Mouse (Mus musculus): Measurements from ENCODE around the gene Mbl1. TPM values are rescaled to one million over a fixed set of nuclear protein-coding genes. Genes with fewer than 3 reads are reported as not detected.

Gene Mbl1
- polyA plus RNA-seq, 1 experiment from 2014 or later, result not detected

DNA sequence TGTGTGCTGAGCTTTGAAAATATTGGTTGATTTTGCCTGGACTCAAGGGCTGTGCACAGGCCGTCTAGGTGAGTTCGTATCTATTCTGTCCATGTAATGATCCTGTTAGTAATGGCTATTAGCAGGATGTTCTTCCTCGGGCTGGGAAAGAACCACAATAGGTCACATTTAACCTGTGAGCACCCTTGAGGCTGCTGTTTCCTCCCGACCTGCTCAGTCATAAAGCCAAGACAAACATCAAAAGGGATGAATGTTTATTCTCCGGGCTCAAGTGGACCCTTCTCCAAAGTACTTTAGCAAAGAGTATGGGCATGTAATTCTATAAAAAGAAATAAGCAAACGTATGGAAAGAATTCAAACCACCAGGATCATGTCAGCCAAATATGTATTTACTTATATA lies 5.2 kb upstream of the Mbl1 start:
- no peak for TF ChIP-seq CTCF (IDR thresholded peaks at IDR 0.05)
- in situ Hi-C loops (cut with MboI; ENCODE audit: low pct_unique_long_range_greater_than_20kb), result no loop called here
- ChIA-PET CTCF (interaction anchor here (2.2 kb wide), 1 partner anchor 16 kb away, joined by 9 read pairs; no protein-coding TSS in a partner anchor), POLR2A (no interaction called here)
- ATAC-seq (no peak), DNase-seq (ENCODE audit: low read depth, low spot score) (no peak)
- H3K27me3 ChIP-seq, result peaks cover 38% of the 10 kb centered on the region

DNA sequence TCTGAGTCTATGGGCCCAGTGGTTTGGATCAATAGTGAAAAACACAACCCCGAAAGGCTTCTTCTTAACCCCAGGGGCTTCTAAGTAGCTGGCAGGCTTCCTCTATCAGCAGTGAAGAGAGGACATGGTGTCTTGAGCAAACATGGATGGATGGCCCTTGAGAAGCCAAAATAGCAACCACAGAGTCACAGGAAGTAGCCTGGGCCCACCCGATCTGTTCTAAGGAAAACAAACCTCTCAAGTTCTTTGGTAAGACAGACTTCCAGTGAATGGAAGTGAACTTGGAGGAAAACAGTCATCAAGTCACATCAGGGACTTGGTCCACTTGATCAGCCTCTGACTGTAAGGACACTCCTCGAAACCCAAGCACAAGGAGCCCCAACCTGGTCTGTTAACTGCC lies 4.3 kb upstream of the Mbl1 start:
- DNase-seq (ENCODE audit: low read depth, low spot score) (no peak), ATAC-seq (no peak)
- CTCF ChIA-PET, result interaction anchor here (2.2 kb wide), 1 partner anchor 15 kb away, joined by 9 read pairs; no protein-coding TSS in a partner anchor
- no peak for TF ChIP-seq CTCF (IDR thresholded peaks at IDR 0.05)
- in situ Hi-C loops (cut with MboI; ENCODE audit: low pct_unique_long_range_greater_than_20kb), result no loop called here
- H3K27me3 ChIP-seq, result peaks cover 39% of the 10 kb centered on the region
- POLR2A ChIA-PET, result no interaction called here

- ChIA-PET CTCF (interaction anchor here (0.6 to 2.2 kb wide), 2 partner anchors 14 to 38 kb away, joined by 3 to 9 read pairs; no protein-coding TSS in a partner anchor), POLR2A (no interaction called here)
- H3K27me3 ChIP-seq, result peaks cover 39% of the 10 kb centered on the region
- in situ Hi-C loops (cut with MboI; ENCODE audit: low pct_unique_long_range_greater_than_20kb), result no loop called here
- TF ChIP-seq CTCF (IDR thresholded peaks at IDR 0.05), result no peak
- no peak for DNase-seq (ENCODE audit: low read depth, low spot score)
- ATAC-seq, result no peak
Measured at GRCm38 (mm10) chr14:41147356-41147755, 3.9 kb upstream of the Mbl1 start.

DNA sequence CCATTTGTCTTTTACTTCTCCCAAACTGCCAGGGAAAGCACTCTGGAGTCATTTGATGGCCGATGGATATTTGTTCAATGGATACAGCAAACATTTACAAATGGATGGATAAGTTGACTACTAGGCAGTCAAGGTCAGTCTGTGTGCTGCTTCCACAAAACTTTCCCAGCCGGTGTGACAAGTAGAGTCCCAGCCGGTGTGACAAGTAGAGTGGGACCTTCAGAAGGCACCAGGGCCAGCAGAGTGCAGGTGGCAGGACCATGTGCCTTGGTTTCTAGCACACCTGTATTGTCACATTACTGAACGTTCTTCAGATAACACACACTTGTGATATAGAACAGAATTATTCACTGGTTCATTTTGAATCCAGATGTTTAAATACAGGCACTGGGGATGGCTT lies 8.8 kb downstream of the Mbl1 start:
- TF ChIP-seq CTCF (IDR thresholded peaks at IDR 0.05), result no peak
- ATAC-seq (no peak), DNase-seq (ENCODE audit: low read depth, low spot score) (no peak)
- ChIA-PET POLR2A (no interaction called here), CTCF (interaction anchor here (1.6 kb wide), 1 partner anchor 14 kb away, joined by 3 read pairs; no protein-coding TSS in a partner anchor)
- in situ Hi-C loops (cut with MboI; ENCODE audit: low pct_unique_long_range_greater_than_20kb), result loop anchor here (5.0 to 10.0 kb wide), 2 partner anchors 68 to 185 kb away; no protein-coding TSS in a partner anchor
- H3K27me3 ChIP-seq, result peaks cover 43% of the 10 kb centered on the region

GRCm38 (mm10) chr14:41160743-41161142 lies 9.5 kb downstream of the Mbl1 start:
- DNase-seq (ENCODE audit: low read depth, low spot score) (no peak), ATAC-seq (no peak)
- in situ Hi-C loops (cut with MboI; ENCODE audit: low pct_unique_long_range_greater_than_20kb), result loop anchor here (5.0 to 10.0 kb wide), 2 partner anchors 68 to 186 kb away; no protein-coding TSS in a partner anchor
- CTCF ChIA-PET, result interaction anchor here (1.5 to 2.3 kb wide), 3 partner anchors 13 to 67 kb away, joined by 3 to 9 read pairs (median 4); no protein-coding TSS in a partner anchor
- POLR2A ChIA-PET, result no interaction called here
- peaks cover 46% of the 10 kb centered on the region for H3K27me3 ChIP-seq
- no peak for TF ChIP-seq CTCF (IDR thresholded peaks at IDR 0.05)

DNA sequence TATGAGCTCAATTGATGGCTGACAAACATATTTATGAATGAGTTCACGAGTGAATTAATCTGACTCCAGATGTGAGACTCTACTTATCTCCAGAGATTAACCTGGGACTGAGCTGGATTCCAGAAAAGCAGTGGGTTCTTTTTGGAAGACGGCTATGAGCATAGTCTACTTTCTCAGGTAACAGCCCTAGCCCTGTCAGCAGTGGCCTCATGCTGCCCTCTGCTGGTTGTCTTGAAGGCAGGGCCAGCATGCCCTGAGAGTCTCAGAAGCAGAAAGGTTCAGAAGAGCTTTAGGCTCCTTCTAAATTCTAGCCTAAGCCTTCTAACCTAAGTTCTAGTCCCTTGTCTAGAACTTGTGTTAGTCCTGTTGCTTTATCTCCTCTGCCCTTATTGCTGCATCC lies 11.4 kb downstream of the Mbl1 start:
- ChIA-PET POLR2A (interaction anchor here (0.7 kb wide), 1 partner anchor 12 kb away, joined by 5 read pairs; no protein-coding TSS in a partner anchor), CTCF (interaction anchor here (0.6 to 2.3 kb wide), 6 partner anchors 9 to 129 kb away, joined by 3 to 9 read pairs (median 3); no protein-coding TSS in a partner anchor)
- H3K27me3 ChIP-seq, result peaks cover 37% of the 10 kb centered on the region
- in situ Hi-C loops (cut with MboI; ENCODE audit: low pct_unique_long_range_greater_than_20kb), result loop anchor here (5.0 to 10.0 kb wide), 2 partner anchors 70 to 188 kb away; no protein-coding TSS in a partner anchor
- peak; percentile 82 for ATAC-seq
- DNase-seq (ENCODE audit: low read depth, low spot score), result no peak
- TF ChIP-seq CTCF (IDR thresholded peaks at IDR 0.05), result peak; percentile 82

DNA sequence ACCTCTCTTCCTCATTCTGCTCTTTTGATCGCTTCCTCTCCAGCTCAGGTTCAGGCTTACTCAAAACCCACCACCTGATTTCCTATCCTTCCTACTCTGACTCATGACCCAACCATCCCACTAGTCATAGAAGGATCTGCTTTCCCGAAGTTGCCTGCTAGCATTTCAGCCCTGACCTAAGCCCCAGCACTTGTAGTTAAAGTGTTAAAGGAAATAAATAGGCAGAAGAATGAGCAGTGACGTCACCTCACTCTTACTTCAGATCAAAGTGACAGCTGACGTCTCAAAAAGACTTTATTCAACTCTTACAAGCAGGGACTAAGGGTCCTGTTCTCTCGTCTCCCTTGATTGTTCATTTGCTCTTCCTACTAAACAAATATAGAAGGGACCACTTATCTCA lies 16.0 kb downstream of the Mbl1 start:
- in situ Hi-C loops (cut with MboI; ENCODE audit: low pct_unique_long_range_greater_than_20kb), result loop anchor here (10.0 kb wide), 1 partner anchor 192 kb away; no protein-coding TSS in a partner anchor
- CTCF ChIA-PET, result no interaction called here
- H3K27me3 ChIP-seq, result peaks cover 26% of the 10 kb centered on the region
- TF ChIP-seq CTCF (IDR thresholded peaks at IDR 0.05), result no peak
- no peak for ATAC-seq
- no peak for DNase-seq (ENCODE audit: low read depth, low spot score)
- POLR2A ChIA-PET, result no interaction called here

DNA sequence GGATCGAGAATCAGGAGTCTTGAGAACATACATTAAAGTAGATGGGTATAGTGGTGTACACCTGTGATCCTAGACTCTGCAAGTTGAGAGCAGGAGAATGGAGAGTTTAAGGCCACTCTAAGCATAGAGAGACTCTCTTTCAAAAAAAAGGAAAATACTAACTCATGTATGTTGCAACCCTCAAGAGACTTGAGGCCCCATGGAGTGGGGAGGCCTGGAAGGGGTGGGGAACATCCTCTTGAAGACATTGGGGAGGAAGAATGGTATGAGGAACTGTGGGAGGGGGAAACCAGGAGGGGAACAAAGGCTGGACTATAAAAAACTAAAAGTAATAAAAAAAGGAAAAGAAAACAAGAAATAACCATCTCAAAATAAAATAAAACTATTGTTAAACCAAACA lies 17.3 kb downstream of the Mbl1 start:
- ATAC-seq (no peak), DNase-seq (ENCODE audit: low read depth, low spot score) (no peak)
- ChIA-PET POLR2A (no interaction called here), CTCF (interaction anchor here (1.0 kb wide), 1 partner anchor 13 kb away, joined by 3 read pairs; no protein-coding TSS in a partner anchor)
- peaks cover 26% of the 10 kb centered on the region for H3K27me3 ChIP-seq
- TF ChIP-seq CTCF (IDR thresholded peaks at IDR 0.05), result no peak
- in situ Hi-C loops (cut with MboI; ENCODE audit: low pct_unique_long_range_greater_than_20kb), result loop anchor here (10.0 kb wide), 1 partner anchor 194 kb away; no protein-coding TSS in a partner anchor

DNA sequence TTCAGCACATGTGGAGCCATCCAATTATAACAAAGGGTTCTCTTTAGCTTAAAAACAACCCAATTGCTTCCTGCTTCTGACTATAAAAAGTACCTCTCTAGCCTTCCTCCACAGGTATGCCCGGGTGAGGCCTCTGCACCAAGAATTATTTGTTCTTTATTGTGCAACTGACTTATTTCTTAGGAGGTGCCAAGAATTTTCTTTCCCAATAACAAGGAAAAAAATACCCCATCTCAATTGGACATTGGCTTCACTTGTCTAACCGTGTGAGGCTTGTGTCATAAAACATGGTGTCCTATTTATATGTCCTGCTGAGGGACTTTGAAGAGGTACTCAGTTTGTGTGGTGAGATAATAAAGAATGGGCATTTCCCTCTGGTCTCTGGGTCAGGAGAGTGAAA lies 19.3 kb downstream of the Mbl1 start:
- in situ Hi-C loops (cut with MboI; ENCODE audit: low pct_unique_long_range_greater_than_20kb), result no loop called here
- ChIA-PET CTCF (no interaction called here), POLR2A (no interaction called here)
- DNase-seq (ENCODE audit: low read depth, low spot score) (no peak), ATAC-seq (no peak)
- no peak for TF ChIP-seq CTCF (IDR thresholded peaks at IDR 0.05)
- H3K27me3 ChIP-seq, result peaks cover 15% of the 10 kb centered on the region

DNA sequence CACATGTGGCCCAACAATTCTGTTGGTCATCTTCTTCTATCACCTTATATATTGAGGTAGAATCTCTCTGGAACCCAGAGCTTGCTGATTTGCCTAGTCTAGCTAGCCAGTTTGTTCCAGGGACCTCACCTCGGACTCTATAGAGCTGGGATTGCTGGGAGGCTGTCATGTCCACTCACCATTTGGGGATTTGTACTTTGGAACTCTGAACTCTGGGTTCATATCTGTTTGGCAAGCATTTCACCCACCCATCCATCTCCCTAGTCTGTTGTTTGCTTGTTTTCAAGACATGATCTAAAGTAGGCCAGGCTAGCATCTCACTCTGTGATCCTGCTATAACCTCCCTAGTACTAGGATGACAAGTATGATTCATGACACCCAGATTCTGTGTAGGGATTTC lies 23.5 kb downstream of the Mbl1 start:
- peaks cover 32% of the 10 kb centered on the region for H3K27me3 ChIP-seq
- DNase-seq (ENCODE audit: low read depth, low spot score) (no peak), ATAC-seq (no peak)
- ChIA-PET CTCF (interaction anchor here (1.5 kb wide), 1 partner anchor 14 kb away, joined by 3 read pairs; no protein-coding TSS in a partner anchor), POLR2A (no interaction called here)
- in situ Hi-C loops (cut with MboI; ENCODE audit: low pct_unique_long_range_greater_than_20kb), result no loop called here
- TF ChIP-seq CTCF (IDR thresholded peaks at IDR 0.05), result no peak

DNA sequence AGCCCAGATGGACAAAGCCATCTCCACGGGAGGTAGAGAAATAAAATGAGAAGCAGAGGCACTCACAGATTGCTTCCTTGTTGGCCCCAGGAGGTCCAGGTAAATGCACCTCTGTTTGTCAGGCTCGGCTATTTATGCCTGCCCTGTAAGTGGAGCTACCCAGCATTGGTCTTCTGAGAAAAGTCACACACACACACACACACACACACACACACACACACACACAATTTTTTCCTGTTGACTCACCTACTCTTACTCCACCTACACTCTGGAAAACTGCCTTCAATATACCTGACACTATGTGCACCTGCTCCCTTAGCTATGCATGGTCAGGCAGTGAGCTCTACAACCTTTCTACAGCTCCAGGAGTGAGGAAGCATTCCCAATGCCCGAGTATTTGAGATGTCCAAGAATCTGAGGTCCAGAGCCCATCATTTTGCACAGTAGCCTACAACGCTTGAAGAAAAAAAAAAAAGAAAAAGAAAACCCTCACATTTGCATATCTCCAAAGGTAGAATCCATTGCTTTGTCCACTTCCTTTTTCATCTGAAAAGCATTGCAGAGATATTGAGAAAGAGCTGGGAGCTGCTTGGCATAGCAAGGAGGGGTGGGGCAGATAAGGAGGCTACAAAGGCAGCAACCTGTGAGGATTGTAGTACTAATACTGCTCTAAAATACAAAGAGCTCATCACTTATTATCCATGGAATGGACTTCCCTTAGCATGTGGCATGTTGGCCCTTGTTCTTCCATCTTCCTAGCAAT lies 34.0 kb downstream of the Mbl1 start, which contains the start of gene Sftpd:
TSS of gene Sftpd (minus strand) at position 91 of the 763 bp plus-strand sequence.
- DNase-seq (ENCODE audit: low read depth, low spot score) (no peak), ATAC-seq (no peak)
- TF ChIP-seq CTCF (IDR thresholded peaks at IDR 0.05), result no peak
- in situ Hi-C loops (cut with MboI; ENCODE audit: low pct_unique_long_range_greater_than_20kb), result no loop called here
- peaks cover 52% of the 10 kb centered on the region for H3K27me3 ChIP-seq
- ChIA-PET POLR2A (no interaction called here), CTCF (no interaction called here)
